Mouse (Mus musculus): Measurements from ENCODE around the gene Clic4. TPM values are rescaled to one million over a fixed set of nuclear protein-coding genes. Genes with fewer than 3 reads are reported as not detected.

Gene Clic4
- polyA plus RNA-seq, 1 experiment from 2014 or later, result 49.2 TPM

DNA sequence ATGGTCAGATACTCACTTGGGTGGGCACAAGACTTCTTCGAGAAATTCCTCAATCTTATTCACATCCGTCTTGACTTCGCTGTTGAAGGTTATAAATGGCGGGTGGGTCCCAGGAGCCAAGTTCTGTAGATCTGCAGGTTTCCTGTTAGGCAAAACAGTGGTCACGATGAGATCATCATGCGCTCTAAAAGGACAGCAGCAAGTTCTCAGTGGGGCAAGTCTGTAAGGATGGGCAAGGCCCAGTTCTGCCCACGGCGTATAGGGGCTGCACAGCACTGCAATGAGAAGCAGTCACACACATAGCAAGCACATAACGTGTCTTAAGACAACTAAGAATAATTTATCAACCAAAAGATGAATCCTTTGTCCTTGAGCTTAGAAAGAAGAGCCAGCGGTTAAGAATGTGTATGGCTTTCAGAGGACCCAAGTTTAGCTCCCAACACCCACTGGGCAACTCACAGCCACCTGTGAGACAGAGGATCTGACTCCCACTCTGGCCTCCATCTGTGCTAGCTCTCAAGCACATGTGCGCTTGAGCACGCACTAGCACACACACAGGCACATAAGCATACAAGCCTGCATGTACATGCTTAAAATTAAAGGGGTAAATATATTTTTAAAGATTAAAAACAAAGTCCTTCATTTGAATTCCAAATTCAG lies 46.5 kb downstream of the Clic4 start:
- Histone ChIP-seq H3K36me3 (ENCODE audit: control insufficient read depth, insufficient read depth, low read length) (no peaks in the 10 kb centered on the region; the same call in 1 of the 2 replicates), H3K27me3 (ENCODE audit: control insufficient read depth, insufficient read depth, low read depth, low read length) (no peaks in the 10 kb centered on the region), H3K4me3 (ENCODE audit: low read depth, low read length) (no peak overlapping the region), H3K9ac (ENCODE audit: low read depth, low read length) (no peak overlapping the region), H3K4me2 (ENCODE audit: low read length) (no peak overlapping the region), H3K27ac (ENCODE audit: low read length) (no peak overlapping the region), H3K9me3 (replicated peaks; ENCODE audit: control insufficient read depth, low read length, poor library complexity, severe bottlenecking) (no peaks in the 10 kb centered on the region), H3K4me1 (ENCODE audit: control insufficient read depth, insufficient read depth, low read length) (no peaks in the 10 kb centered on the region; the same call in 1 of the 2 replicates)
- WGBS, result 94% methylated on average over 12 of the region's 12 CpGs
- ATAC-seq, result no peak

DNA sequence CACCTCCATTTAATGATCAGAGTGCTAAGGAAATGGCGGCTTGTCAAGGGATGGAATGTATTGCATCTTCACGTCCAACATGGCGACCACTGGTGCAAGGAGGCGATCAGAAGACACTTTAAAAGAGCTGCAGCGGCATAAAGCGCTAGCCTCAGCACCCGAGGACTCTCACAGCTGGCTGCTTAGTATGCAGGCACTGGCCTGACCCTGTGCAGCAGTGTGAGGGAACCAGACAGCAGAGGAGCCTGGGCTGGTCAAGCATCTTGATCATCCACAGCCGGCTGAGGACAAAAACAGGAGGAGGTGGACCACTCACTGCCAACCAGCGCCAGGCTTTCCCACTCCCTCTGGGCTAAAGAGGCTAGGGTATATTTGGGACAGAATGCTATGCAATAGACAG lies 48.8 kb downstream of the Clic4 start:
- H3K9me3 ChIP-seq (replicated peaks; ENCODE audit: control insufficient read depth, low read length, poor library complexity, severe bottlenecking), result no peaks in the 10 kb centered on the region
- no peak overlapping the region for H3K4me3 ChIP-seq (ENCODE audit: low read depth, low read length)
- H3K4me2 ChIP-seq (ENCODE audit: low read length), result no peak overlapping the region
- H3K4me1 ChIP-seq (ENCODE audit: control insufficient read depth, insufficient read depth, low read length), result no peaks in the 10 kb centered on the region
- 74% methylated on average over 9 of the region's 9 CpGs for WGBS
- no peak for ATAC-seq
- no peaks in the 10 kb centered on the region for H3K27me3 ChIP-seq (ENCODE audit: control insufficient read depth, insufficient read depth, low read depth, low read length)
- H3K9ac ChIP-seq (ENCODE audit: low read depth, low read length), result no peak overlapping the region
- no peak overlapping the region for H3K27ac ChIP-seq (ENCODE audit: low read length)
- H3K36me3 ChIP-seq (ENCODE audit: control insufficient read depth, insufficient read depth, low read length), result no peaks in the 10 kb centered on the region; the same call in 1 of the 2 replicates

DNA sequence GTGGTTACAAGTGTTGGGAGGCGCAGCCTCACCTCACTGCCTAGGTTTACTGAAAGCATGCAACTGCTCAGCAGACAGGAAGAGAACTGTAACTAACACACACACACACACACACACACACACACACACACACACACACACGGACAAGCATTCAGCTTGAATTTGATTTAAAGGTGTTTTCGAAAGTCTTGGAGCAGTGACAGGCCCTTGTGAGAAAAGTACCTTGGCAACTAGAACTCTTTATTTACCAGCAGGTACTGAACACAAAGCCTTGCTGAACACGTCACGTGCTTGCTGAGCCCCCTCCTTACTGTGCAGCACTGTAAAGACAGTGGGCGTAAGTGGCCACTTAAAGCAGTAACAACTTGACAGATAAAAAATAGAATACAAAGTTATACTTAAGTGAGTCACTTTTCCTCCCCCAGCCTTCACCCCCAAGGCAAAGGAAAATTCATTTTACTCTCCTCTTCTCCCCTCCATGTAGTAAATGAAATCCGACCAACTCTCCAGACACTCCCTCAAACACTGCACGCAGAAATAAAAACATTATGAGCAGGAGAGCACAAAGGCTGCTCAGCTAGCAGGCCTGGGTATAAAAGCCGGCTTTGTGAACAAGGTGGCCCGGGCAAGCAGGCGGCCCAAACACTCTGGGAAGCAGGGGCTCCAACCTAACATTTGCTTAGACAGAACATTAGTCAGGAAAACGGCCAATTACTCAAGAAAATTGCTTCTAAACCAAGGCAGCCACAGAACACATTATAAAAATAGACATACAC lies 50.8 kb downstream of the Clic4 start:
- Histone ChIP-seq H3K4me3 (ENCODE audit: low read depth, low read length) (no peak overlapping the region), H3K9ac (ENCODE audit: low read depth, low read length) (no peak overlapping the region), H3K27ac (ENCODE audit: low read length) (no peak overlapping the region), H3K27me3 (ENCODE audit: control insufficient read depth, insufficient read depth, low read depth, low read length) (no peaks in the 10 kb centered on the region), H3K36me3 (ENCODE audit: control insufficient read depth, insufficient read depth, low read length) (peaks cover 4% of the 10 kb centered on the region; the same call in 1 of the 2 replicates), H3K9me3 (replicated peaks; ENCODE audit: control insufficient read depth, low read length, poor library complexity, severe bottlenecking) (no peaks in the 10 kb centered on the region), H3K4me1 (ENCODE audit: control insufficient read depth, insufficient read depth, low read length) (no peaks in the 10 kb centered on the region), H3K4me2 (ENCODE audit: low read length) (no peak overlapping the region)
- 83% methylated on average over 12 of the region's 12 CpGs for WGBS
- ATAC-seq, result no peak

DNA sequence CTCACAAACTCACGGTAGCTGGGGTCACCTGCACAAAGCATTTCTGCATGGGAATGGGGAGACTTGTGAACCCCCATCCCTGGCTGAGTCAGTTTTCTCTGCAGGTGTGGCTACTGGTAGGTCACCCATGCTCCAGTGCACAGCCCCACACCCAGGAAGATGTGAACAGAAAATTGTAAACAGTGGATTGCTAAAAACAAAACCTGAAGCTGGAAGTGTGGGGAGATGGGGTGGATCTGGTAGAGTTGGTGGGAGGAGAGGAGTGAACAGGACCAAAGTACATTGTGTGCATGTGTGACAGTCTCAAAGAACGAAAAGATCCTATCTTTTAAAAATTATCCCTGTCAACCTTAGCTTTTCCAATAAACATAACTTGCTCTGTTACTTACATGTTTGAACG lies 52.0 kb downstream of the Clic4 start:
- peaks cover 4% of the 10 kb centered on the region; the same call in 1 of the 2 replicates for H3K36me3 ChIP-seq (ENCODE audit: control insufficient read depth, insufficient read depth, low read length)
- no peak for ATAC-seq
- H3K27me3 ChIP-seq (ENCODE audit: control insufficient read depth, insufficient read depth, low read depth, low read length), result no peaks in the 10 kb centered on the region
- no peak overlapping the region for H3K4me2 ChIP-seq (ENCODE audit: low read length)
- no peaks in the 10 kb centered on the region for H3K4me1 ChIP-seq (ENCODE audit: control insufficient read depth, insufficient read depth, low read length)
- no peaks in the 10 kb centered on the region for H3K9me3 ChIP-seq (replicated peaks; ENCODE audit: control insufficient read depth, low read length, poor library complexity, severe bottlenecking)
- no peak overlapping the region for H3K27ac ChIP-seq (ENCODE audit: low read length)
- 83% methylated on average over 3 of the region's 3 CpGs for WGBS
- no peak overlapping the region for H3K4me3 ChIP-seq (ENCODE audit: low read depth, low read length)
- H3K9ac ChIP-seq (ENCODE audit: low read depth, low read length), result no peak overlapping the region

DNA sequence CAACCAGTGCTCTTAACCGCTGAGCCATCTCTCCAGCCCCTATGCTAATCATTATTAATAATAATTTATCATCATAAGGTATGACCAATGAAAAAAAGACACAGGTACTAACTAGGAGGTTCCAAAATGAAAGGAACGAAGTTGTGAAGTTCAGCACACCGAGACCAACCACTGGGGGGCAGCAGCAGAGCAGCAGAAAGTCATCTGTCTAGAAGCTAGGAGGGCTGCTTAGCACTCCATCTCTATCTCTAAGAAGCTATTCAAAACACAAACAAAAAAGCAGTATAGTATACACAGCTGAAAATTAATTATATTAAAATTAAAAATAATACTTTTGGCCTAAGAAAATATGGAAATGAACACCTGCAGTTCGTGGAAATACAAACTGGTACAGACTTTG lies 53.0 kb downstream of the Clic4 start:
- no peak overlapping the region for H3K4me2 ChIP-seq (ENCODE audit: low read length)
- H3K27me3 ChIP-seq (ENCODE audit: control insufficient read depth, insufficient read depth, low read depth, low read length), result no peaks in the 10 kb centered on the region
- WGBS, result 54% methylated on average over 4 of the region's 4 CpGs
- no peak overlapping the region for H3K4me3 ChIP-seq (ENCODE audit: low read depth, low read length)
- ATAC-seq, result no peak; the same call in 1 of the 2 replicates
- no peak overlapping the region for H3K9ac ChIP-seq (ENCODE audit: low read depth, low read length)
- no peaks in the 10 kb centered on the region for H3K4me1 ChIP-seq (ENCODE audit: control insufficient read depth, insufficient read depth, low read length)
- H3K27ac ChIP-seq (ENCODE audit: low read length), result no peak overlapping the region
- peaks cover 4% of the 10 kb centered on the region; the same call in 1 of the 2 replicates for H3K36me3 ChIP-seq (ENCODE audit: control insufficient read depth, insufficient read depth, low read length)
- H3K9me3 ChIP-seq (replicated peaks; ENCODE audit: control insufficient read depth, low read length, poor library complexity, severe bottlenecking), result no peaks in the 10 kb centered on the region

DNA sequence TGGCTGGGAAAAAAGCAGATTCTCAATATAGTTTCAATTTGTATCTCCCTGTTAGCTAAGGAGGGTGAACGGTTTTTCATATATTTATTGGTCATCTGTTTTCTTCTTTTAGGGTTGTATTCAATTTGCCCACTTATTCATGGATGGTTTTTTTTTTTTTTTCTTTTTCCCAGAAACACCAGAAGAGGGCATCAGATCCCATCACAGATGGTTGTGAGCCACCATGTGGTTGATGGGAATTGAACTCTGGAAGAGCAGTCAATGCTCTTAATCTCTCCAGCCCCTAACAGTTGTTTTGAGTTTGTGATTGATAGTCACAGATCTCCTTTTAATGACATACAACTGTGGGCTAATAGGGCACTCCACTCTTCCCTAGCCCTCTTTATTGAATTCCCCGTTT lies 62.8 kb downstream of the Clic4 start:
- Histone ChIP-seq H3K27me3 (ENCODE audit: control insufficient read depth, insufficient read depth, low read depth, low read length) (peaks cover 6% of the 10 kb centered on the region), H3K9ac (ENCODE audit: low read depth, low read length) (no peak overlapping the region), H3K4me1 (ENCODE audit: control insufficient read depth, insufficient read depth, low read length) (peaks cover 3% of the 10 kb centered on the region), H3K4me2 (ENCODE audit: low read length) (no peak overlapping the region), H3K9me3 (replicated peaks; ENCODE audit: control insufficient read depth, low read length, poor library complexity, severe bottlenecking) (no peaks in the 10 kb centered on the region), H3K27ac (ENCODE audit: low read length) (no peak overlapping the region), H3K36me3 (ENCODE audit: control insufficient read depth, insufficient read depth, low read length) (no peaks in the 10 kb centered on the region), H3K4me3 (ENCODE audit: low read depth, low read length) (no peak overlapping the region)
- no peak for ATAC-seq
- whole genome bisulfite sequencing, result 77% methylated on average over 2 of the region's 2 CpGs

DNA sequence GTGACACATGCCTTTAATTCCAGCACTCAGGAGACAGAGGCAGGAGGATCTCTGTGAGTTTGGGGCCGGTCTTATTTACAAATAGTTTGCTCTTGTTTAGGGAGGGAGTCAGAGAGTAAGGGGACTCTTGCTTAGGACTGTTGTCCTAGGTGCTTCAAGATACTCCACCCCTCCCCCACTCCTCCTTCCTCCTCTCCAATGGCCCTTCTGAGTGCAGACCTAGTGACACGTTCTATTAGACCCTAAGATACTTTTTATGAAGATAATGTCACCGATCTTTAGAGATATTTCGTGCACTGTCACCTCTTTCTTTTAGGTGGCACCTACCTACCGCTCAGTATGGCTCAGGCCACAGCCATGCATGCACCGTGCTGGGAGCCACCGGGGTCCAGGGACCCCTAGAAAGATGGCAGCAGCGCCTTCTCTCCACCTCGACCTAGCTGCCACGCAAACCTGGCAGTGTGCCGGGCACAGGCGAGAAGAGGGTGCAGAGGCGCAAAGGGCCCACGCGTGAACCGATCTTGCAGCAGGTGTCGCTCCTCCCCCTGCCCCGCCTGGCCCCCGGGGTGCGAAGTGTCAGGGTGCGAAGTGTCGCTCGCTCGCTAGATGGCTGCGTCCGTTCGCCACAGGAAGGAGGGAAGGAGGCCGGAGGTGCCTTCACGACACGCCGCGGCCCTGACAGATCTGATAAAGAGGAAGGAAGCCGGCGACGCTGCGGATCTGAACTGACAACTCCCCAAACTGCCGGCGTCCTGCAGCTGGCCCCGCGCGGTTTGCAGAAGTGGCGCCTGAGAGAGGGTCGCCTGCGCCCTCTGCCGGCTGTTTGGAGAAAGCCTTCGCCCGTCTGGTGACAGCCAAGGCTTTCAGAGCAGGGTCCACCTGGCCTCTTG lies 66.7 kb downstream of the Clic4 start:
- no peaks in the 10 kb centered on the region for H3K36me3 ChIP-seq (ENCODE audit: control insufficient read depth, insufficient read depth, low read length)
- H3K9ac ChIP-seq (ENCODE audit: low read depth, low read length), result peak overlapping the region; percentile 24; the same call in 1 of the 2 replicates
- H3K4me1 ChIP-seq (ENCODE audit: control insufficient read depth, insufficient read depth, low read length), result peaks cover 9% of the 10 kb centered on the region
- WGBS, result 3% methylated on average over 41 of the region's 47 CpGs
- peak overlapping the region; percentile 81 for H3K4me2 ChIP-seq (ENCODE audit: low read length)
- peak overlapping the region; percentile 39 for H3K4me3 ChIP-seq (ENCODE audit: low read depth, low read length)
- peak; percentile 72; the same call in 1 of the 2 replicates for ATAC-seq
- H3K27ac ChIP-seq (ENCODE audit: low read length), result no peak overlapping the region
- H3K9me3 ChIP-seq (replicated peaks; ENCODE audit: control insufficient read depth, low read length, poor library complexity, severe bottlenecking), result no peaks in the 10 kb centered on the region
- peaks cover 18% of the 10 kb centered on the region for H3K27me3 ChIP-seq (ENCODE audit: control insufficient read depth, insufficient read depth, low read depth, low read length)

DNA sequence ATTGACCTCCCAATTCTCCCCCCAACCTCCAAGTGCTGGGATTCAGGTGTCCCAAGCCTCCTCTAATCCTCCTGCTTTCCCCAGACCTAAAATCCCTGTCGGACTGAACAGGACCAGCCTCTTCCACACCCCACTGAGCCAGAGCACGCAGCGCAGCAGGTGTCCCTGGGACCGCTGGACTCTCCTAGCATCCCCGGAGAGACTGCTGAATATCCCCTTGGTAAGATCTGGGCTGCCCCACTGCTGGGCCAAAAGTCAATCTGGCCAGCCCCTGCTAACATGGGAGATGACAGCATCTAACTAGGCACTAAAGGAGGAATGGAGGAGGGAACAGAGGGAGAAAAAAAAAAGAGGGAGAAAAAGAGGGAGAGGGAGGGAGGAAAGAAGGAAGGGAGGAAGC lies 67.4 kb downstream of the Clic4 start:
- H3K4me2 ChIP-seq (ENCODE audit: low read length), result no peak overlapping the region
- no peaks in the 10 kb centered on the region for H3K9me3 ChIP-seq (replicated peaks; ENCODE audit: control insufficient read depth, low read length, poor library complexity, severe bottlenecking)
- no peak overlapping the region for H3K4me3 ChIP-seq (ENCODE audit: low read depth, low read length)
- WGBS, result 11% methylated on average over 5 of the region's 5 CpGs
- no peak overlapping the region for H3K27ac ChIP-seq (ENCODE audit: low read length)
- no peak for ATAC-seq
- peaks cover 18% of the 10 kb centered on the region for H3K27me3 ChIP-seq (ENCODE audit: control insufficient read depth, insufficient read depth, low read depth, low read length)
- H3K9ac ChIP-seq (ENCODE audit: low read depth, low read length), result no peak overlapping the region
- H3K4me1 ChIP-seq (ENCODE audit: control insufficient read depth, insufficient read depth, low read length), result peaks cover 9% of the 10 kb centered on the region
- no peaks in the 10 kb centered on the region for H3K36me3 ChIP-seq (ENCODE audit: control insufficient read depth, insufficient read depth, low read length)
